Mouse (Mus musculus): Measurements from ENCODE around the gene Hes6. TPM values are rescaled to one million over a fixed set of nuclear protein-coding genes. Genes with fewer than 3 reads are reported as not detected.

The Hes6 gene
- polyA plus RNA-seq, 1 experiment from 2014 or later = 322 TPM

DNA sequence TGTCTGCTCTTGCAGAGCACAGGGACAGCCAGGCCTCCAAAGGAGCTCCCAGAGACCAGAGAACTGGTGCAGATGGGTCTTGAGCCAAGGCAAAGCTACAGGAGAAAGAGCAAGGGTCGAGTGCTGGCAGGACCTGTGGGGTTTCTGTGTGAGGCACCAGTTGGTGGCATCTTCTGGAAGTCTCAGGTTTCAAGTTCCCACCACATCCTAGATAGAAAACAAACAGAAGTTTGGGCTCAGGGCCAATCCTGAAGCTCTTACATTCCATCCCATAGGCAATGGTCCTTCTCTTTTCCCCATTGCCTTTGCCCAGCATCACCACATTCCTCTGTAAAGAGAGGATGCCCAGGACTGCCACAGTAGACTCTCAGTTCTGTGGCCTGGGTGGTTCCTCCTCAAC lies 8.9 kb downstream of the Hes6 start:
- ATAC-seq (ENCODE audit: low FRiP score) (no peak), DNase-seq (ENCODE audit: low spot score, missing footprints) (no peak)
- no peak overlapping the region for H3K9ac ChIP-seq (ENCODE audit: low read length)
- no peaks in the 10 kb centered on the region for H3K27me3 ChIP-seq (ENCODE audit: control insufficient read depth, insufficient read depth, low read length)
- H3K9me3 ChIP-seq (ENCODE audit: control insufficient read depth, low read length) = no peaks in the 10 kb centered on the region
- H3K36me3 ChIP-seq (ENCODE audit: control insufficient read depth, insufficient read depth, low read length) = no peaks in the 10 kb centered on the region
- no peak overlapping the region for H3K4me2 ChIP-seq
- H3K4me1 ChIP-seq (ENCODE audit: control insufficient read depth, insufficient read depth, low read length) = no peaks in the 10 kb centered on the region
- no peak overlapping the region for H3K4me3 ChIP-seq (ENCODE audit: low read depth, low read length)
- H3K27ac ChIP-seq (ENCODE audit: low read depth, low read length) = no peak overlapping the region
- 46% methylated on average over 1 of the region's 1 CpGs for WGBS

DNA sequence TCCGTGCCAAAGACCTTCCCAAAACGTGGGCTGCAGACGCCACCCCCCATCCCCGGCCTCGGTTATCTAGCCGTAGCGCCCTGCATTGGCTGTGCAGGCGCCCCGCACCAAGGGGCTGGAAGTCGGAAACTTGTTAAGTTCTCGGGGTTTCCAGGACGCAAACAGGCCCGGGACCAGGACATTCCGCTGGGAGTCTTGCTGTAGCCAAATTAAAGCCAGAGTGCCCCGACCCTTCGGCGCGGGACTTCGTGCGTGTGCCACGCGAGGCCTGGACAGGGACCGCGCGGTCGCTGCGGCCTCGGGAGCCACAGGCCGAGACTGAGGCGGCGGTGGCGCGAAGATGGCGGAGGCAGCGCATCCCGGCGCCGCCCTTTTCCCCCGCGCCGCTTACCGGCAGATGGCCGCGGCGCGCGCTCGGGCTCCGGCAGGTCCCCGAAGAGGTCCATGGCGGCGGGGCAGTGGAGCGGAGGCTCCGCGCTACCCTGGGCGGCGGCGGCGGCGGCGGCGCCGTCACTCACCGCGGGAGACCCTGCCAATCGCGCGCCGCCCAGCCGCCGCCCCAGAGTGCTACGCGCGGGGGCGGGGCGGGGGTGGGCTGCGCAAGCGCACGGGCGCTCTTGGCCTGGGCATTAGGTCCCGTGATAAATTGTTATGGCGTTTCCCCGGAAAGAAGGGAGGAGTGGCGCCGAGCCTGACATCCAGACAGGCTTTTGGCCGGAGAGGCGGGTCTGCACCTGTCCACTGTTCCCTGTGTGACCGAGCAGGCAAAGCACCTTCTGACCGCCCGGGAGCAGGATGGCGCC lies 15.4 kb downstream of the Hes6 start, which contains the start of gene Ilkap:
Gene Ilkap, minus strand, starts transcription at position 556 of the 803 bp plus-strand sequence.
- peak within 1 kb of the TSS; percentile 83 for H3K27ac ChIP-seq (ENCODE audit: low read depth, low read length)
- peak; percentile 98 for ATAC-seq (ENCODE audit: low FRiP score)
- H3K27me3 ChIP-seq (ENCODE audit: control insufficient read depth, insufficient read depth, low read length) = no peaks in the 10 kb centered on the region
- H3K4me3 ChIP-seq (ENCODE audit: low read depth, low read length) = peak within 1 kb of the TSS; percentile 90
- peak; percentile 99 for DNase-seq (ENCODE audit: low spot score, missing footprints)
- peak within 1 kb of the TSS; percentile 93 for H3K9ac ChIP-seq (ENCODE audit: low read length)
- H3K9me3 ChIP-seq (ENCODE audit: control insufficient read depth, low read length) = no peaks in the 10 kb centered on the region
- H3K36me3 ChIP-seq (ENCODE audit: control insufficient read depth, insufficient read depth, low read length) = no peaks in the 10 kb centered on the region; the same call in 1 of the 2 replicates
- H3K4me1 ChIP-seq (ENCODE audit: control insufficient read depth, insufficient read depth, low read length) = peaks cover 17% of the 10 kb centered on the region
- WGBS = under 1% methylated on average over 85 of the region's 91 CpGs
- peak within 1 kb of the TSS; percentile 83 for H3K4me2 ChIP-seq

GRCm38 (mm10) chr1:91397927-91398259 lies 15.9 kb downstream of the Hes6 start:
- peak overlapping the region; percentile 83 for H3K4me2 ChIP-seq
- peak overlapping the region; percentile 90 for H3K4me3 ChIP-seq (ENCODE audit: low read depth, low read length)
- 2% methylated on average over 12 of the region's 12 CpGs for WGBS
- no peaks in the 10 kb centered on the region for H3K9me3 ChIP-seq (ENCODE audit: control insufficient read depth, low read length)
- peak overlapping the region; percentile 93 for H3K9ac ChIP-seq (ENCODE audit: low read length)
- DNase-seq (ENCODE audit: low spot score, missing footprints) (no peak), ATAC-seq (ENCODE audit: low FRiP score) (peak; percentile 6; the same call in 1 of the 2 replicates)
- H3K36me3 ChIP-seq (ENCODE audit: control insufficient read depth, insufficient read depth, low read length) = no peaks in the 10 kb centered on the region; the same call in 1 of the 2 replicates
- 0 out of 2 replicates have a peak overlapping the region, but pooled peaks have one; percentile 83 for H3K27ac ChIP-seq (ENCODE audit: low read depth, low read length)
- no peaks in the 10 kb centered on the region for H3K27me3 ChIP-seq (ENCODE audit: control insufficient read depth, insufficient read depth, low read length)
- H3K4me1 ChIP-seq (ENCODE audit: control insufficient read depth, insufficient read depth, low read length) = peaks cover 17% of the 10 kb centered on the region

DNA sequence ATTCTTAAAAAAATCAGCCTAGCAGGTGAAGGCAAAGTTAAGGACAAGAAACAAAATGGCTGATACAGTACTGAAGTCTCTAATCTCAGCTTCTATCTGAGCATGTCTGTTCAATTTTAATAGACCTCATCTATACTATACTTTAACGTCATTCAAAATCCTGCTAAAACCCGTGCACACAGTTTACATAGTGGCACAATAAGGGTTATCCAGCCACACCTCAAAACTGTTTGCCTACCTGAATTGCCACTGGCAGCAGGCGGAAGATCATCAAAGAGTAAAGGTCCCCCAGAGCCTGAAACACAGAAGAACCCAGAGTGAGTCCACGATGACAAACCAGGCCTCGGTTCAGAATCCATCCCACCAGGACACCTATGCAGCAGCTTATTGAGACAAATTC lies 23.5 kb downstream of the Hes6 start:
- Histone ChIP-seq H3K27me3 (ENCODE audit: control insufficient read depth, insufficient read depth, low read length) (no peaks in the 10 kb centered on the region; the same call in 1 of the 2 replicates), H3K27ac (ENCODE audit: low read depth, low read length) (no peak overlapping the region), H3K4me2 (no peak overlapping the region), H3K36me3 (ENCODE audit: control insufficient read depth, insufficient read depth, low read length) (peaks cover 25% of the 10 kb centered on the region), H3K4me1 (ENCODE audit: control insufficient read depth, insufficient read depth, low read length) (no peaks in the 10 kb centered on the region), H3K4me3 (ENCODE audit: low read depth, low read length) (no peak overlapping the region), H3K9ac (ENCODE audit: low read length) (no peak overlapping the region), H3K9me3 (ENCODE audit: control insufficient read depth, low read length) (no peaks in the 10 kb centered on the region)
- no peak for DNase-seq (ENCODE audit: low spot score, missing footprints)
- no peak for ATAC-seq (ENCODE audit: low FRiP score)
- WGBS = 96% methylated on average over 5 of the region's 5 CpGs

DNA sequence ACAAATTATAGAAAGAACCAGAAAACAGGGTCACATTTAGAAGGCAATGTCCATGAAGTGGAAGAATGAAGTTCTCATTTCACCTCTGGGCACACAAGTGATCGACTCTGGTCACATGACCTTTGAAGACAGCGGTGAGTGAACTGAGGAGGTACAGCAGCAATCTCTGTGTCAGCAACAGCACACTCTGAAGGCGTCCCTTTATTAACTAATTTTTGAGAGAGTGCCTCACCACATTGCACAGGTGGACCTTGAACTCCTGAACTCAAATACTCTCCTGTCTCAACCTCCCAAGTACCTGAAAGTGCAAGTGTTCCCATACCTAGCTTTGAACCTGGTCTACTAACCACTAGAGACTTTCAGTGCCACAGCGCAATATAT lies 32.8 kb downstream of the Hes6 start:
- H3K4me2 ChIP-seq = no peak overlapping the region
- ATAC-seq (ENCODE audit: low FRiP score) = no peak
- no peak for DNase-seq (ENCODE audit: low spot score, missing footprints)
- peaks cover 39% of the 10 kb centered on the region for H3K36me3 ChIP-seq (ENCODE audit: control insufficient read depth, insufficient read depth, low read length)
- 93% methylated on average over 4 of the region's 4 CpGs for WGBS
- H3K4me1 ChIP-seq (ENCODE audit: control insufficient read depth, insufficient read depth, low read length) = no peaks in the 10 kb centered on the region
- no peak overlapping the region for H3K27ac ChIP-seq (ENCODE audit: low read depth, low read length)
- H3K4me3 ChIP-seq (ENCODE audit: low read depth, low read length) = no peak overlapping the region
- H3K27me3 ChIP-seq (ENCODE audit: control insufficient read depth, insufficient read depth, low read length) = no peaks in the 10 kb centered on the region
- no peak overlapping the region for H3K9ac ChIP-seq (ENCODE audit: low read length)
- H3K9me3 ChIP-seq (ENCODE audit: control insufficient read depth, low read length) = no peaks in the 10 kb centered on the region

DNA sequence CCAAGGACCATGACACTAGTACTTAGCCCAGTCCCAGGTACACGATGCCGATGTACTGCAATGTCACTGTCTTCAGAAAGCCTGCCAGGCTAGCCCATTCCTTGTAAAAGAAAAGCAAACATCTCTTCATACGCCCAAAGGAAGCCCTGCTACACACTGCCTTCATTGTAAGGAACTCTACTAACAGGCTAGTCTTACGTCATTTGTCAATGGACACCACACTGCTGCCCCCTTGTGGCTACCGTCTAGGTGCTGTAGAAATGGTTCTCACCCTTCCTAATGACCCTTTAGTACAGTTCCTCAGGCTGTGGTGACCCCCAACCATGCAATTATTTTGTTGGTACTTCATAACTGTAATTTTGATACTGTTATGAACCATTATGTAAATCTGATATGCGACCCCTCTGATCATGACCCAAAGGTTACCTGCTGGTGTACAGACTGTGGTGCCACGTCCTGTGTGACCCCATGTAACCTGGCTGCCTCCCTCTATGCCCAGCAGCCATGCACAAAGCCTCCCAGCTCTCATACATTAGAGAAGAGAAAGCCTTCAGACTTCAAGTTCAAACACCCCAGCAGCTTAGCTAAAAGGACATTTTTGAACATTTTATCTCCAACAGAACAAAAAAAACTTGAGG lies 33.3 kb downstream of the Hes6 start:
- H3K4me1 ChIP-seq (ENCODE audit: control insufficient read depth, insufficient read depth, low read length) = no peaks in the 10 kb centered on the region
- ATAC-seq (ENCODE audit: low FRiP score) = peak; percentile 46; the same call in 1 of the 2 replicates

DNA sequence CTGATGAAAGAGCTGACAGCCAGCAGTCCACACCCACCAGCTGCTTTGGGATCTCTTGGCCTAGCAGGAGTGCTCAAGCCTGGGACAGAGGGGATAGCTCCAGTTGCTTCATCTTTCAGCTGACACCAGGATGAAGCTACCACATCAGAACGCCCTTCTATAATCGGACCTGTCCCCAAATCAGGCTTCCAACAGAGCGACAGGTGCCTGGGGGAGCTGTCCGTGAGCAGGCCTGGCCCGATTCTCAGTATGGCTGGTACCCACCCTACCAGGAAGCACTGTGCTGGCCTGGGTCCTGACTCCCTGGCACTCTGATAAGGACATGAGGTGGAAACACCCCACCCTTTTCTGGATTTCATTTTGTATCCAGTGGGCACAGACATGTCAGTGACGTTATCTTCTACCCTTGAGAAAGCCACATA lies 40.4 kb downstream of the Hes6 start:
- Histone ChIP-seq H3K4me1 (ENCODE audit: control insufficient read depth, insufficient read depth, low read length) (no peaks in the 10 kb centered on the region), H3K4me3 (ENCODE audit: low read depth, low read length) (no peak overlapping the region), H3K27me3 (ENCODE audit: control insufficient read depth, insufficient read depth, low read length) (no peaks in the 10 kb centered on the region), H3K9ac (ENCODE audit: low read length) (no peak overlapping the region), H3K4me2 (no peak overlapping the region), H3K27ac (ENCODE audit: low read depth, low read length) (no peak overlapping the region), H3K36me3 (ENCODE audit: control insufficient read depth, insufficient read depth, low read length) (peaks cover 44% of the 10 kb centered on the region), H3K9me3 (ENCODE audit: control insufficient read depth, low read length) (no peaks in the 10 kb centered on the region)
- DNase-seq (ENCODE audit: low spot score, missing footprints) (no peak), ATAC-seq (ENCODE audit: low FRiP score) (no peak)
- WGBS = 94% methylated on average over 6 of the region's 6 CpGs

More for the DNA sequence above, 33.3 kb downstream of the Hes6 start:
- Histone ChIP-seq H3K9me3 (ENCODE audit: control insufficient read depth, low read length) (no peaks in the 10 kb centered on the region), H3K36me3 (ENCODE audit: control insufficient read depth, insufficient read depth, low read length) (peaks cover 40% of the 10 kb centered on the region), H3K4me3 (ENCODE audit: low read depth, low read length) (no peak overlapping the region), H3K4me2 (no peak overlapping the region), H3K27me3 (ENCODE audit: control insufficient read depth, insufficient read depth, low read length) (no peaks in the 10 kb centered on the region), H3K27ac (ENCODE audit: low read depth, low read length) (no peak overlapping the region), H3K9ac (ENCODE audit: low read length) (no peak overlapping the region)
- WGBS = 64% methylated on average over 7 of the region's 7 CpGs
- DNase-seq (ENCODE audit: low spot score, missing footprints) = peak; percentile 94

DNA sequence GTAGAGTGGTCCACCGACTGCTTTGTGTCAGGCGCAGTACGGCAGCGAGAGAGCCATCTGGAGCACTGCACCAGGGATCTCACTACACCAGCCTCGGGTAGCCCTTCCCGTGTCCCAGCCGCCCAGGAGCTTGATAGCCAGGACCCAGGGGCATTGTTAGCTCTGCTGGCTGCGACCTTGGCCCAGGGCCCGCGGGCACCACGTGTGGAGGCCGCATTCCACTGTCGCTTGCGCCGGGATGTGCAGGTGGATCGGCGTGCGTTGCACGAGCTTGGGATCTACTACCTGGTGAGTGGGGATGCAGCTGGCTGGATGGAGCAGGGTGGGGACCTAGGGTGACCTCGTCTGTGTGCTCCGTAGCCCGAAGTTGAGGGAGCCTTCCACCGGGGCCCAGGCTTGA lies 43.8 kb downstream of the Hes6 start:
- Histone ChIP-seq H3K9ac (ENCODE audit: low read length) (no peak overlapping the region), H3K27me3 (ENCODE audit: control insufficient read depth, insufficient read depth, low read length) (peaks cover 6% of the 10 kb centered on the region), H3K36me3 (ENCODE audit: control insufficient read depth, insufficient read depth, low read length) (peaks cover 24% of the 10 kb centered on the region), H3K4me1 (ENCODE audit: control insufficient read depth, insufficient read depth, low read length) (peaks cover 5% of the 10 kb centered on the region), H3K9me3 (ENCODE audit: control insufficient read depth, low read length) (no peaks in the 10 kb centered on the region), H3K4me3 (ENCODE audit: low read depth, low read length) (no peak overlapping the region), H3K27ac (ENCODE audit: low read depth, low read length) (no peak overlapping the region), H3K4me2 (no peak overlapping the region)
- no peak for ATAC-seq (ENCODE audit: low FRiP score)
- WGBS = 94% methylated on average over 23 of the region's 23 CpGs
- no peak for DNase-seq (ENCODE audit: low spot score, missing footprints)

DNA sequence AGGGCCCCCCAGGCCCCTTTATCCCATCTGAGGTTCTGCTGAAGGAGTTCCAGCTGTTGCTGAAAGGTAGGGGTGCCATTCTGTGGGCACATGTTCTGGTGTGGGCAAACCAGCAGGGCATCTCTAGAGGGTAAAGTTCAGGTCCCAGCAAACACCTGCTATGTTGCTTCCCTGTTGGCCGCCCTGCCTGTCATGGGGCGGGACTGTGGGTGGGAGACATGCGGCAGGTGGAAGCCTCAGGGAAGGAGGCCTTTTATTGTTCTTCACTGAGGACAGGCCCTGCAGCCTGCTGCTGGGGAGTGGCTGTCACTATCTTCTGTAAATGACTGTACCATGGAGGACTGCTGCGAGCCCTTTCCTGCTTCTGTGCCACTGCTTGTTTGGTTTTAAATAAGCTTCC lies 44.4 kb downstream of the Hes6 start:
- peaks cover 22% of the 10 kb centered on the region for H3K36me3 ChIP-seq (ENCODE audit: control insufficient read depth, insufficient read depth, low read length)

More for the DNA sequence above, 44.4 kb downstream of the Hes6 start:
- 74% methylated on average over 4 of the region's 4 CpGs for WGBS
- H3K9ac ChIP-seq (ENCODE audit: low read length) = no peak overlapping the region
- no peak overlapping the region for H3K4me2 ChIP-seq
- no peak overlapping the region for H3K4me3 ChIP-seq (ENCODE audit: low read depth, low read length)
- no peaks in the 10 kb centered on the region for H3K9me3 ChIP-seq (ENCODE audit: control insufficient read depth, low read length)
- peaks cover 6% of the 10 kb centered on the region for H3K27me3 ChIP-seq (ENCODE audit: control insufficient read depth, insufficient read depth, low read length)
- no peak for ATAC-seq (ENCODE audit: low FRiP score)
- DNase-seq (ENCODE audit: low spot score, missing footprints) = no peak
- peaks cover 5% of the 10 kb centered on the region for H3K4me1 ChIP-seq (ENCODE audit: control insufficient read depth, insufficient read depth, low read length)
- H3K27ac ChIP-seq (ENCODE audit: low read depth, low read length) = no peak overlapping the region
